Mouse (Mus musculus): ENCODE data around the gene Akr1b3. TPM values are rescaled to one million over a fixed set of nuclear protein-coding genes. Genes with fewer than 3 reads are reported as not detected.

Akr1b3 gene
- total and polyA plus RNA-seq, 2 experiments from 2014 or later: 88.6 to 98.3 TPM

GRCm38 (mm10) chr6:34309526-34309925 lies 7.8 kb downstream of the Akr1b3 start:
- Histone ChIP-seq H3K4me1 (ENCODE audit: insufficient read depth) (no peaks in the 10 kb centered on the region), H3K27ac (ENCODE audit: low read depth, low read length) (no peak overlapping the region), H3K9me3 (ENCODE audit: low read length) (no peaks in the 10 kb centered on the region), H3K27me3 (ENCODE audit: insufficient read depth, low read length) (no peaks in the 10 kb centered on the region), H3K4me2 (ENCODE audit: low read depth) (no peak overlapping the region), H3K4me3 (ENCODE audit: low read depth, low read length) (no peak overlapping the region), H3K9ac (no peak overlapping the region), H3K36me3 (ENCODE audit: insufficient read depth) (peaks cover 59% of the 10 kb centered on the region)
- DNase-seq (no peak), ATAC-seq (no peak)
- WGBS: 95% methylated on average over 6 of the region's 6 CpGs
- no peak for TF ChIP-seq CTCF (IDR thresholded peaks at IDR 0.05; ENCODE audit: low read depth)

- Histone ChIP-seq H3K4me1 (ENCODE audit: insufficient read depth) (no peaks in the 10 kb centered on the region), H3K27me3 (ENCODE audit: insufficient read depth, low read length) (no peaks in the 10 kb centered on the region), H3K4me2 (ENCODE audit: low read depth) (no peak overlapping the region), H3K9ac (no peak overlapping the region), H3K9me3 (ENCODE audit: low read length) (no peaks in the 10 kb centered on the region), H3K36me3 (ENCODE audit: insufficient read depth) (peaks cover 57% of the 10 kb centered on the region), H3K4me3 (ENCODE audit: low read depth, low read length) (no peak overlapping the region), H3K27ac (ENCODE audit: low read depth, low read length) (no peak overlapping the region)
- TF ChIP-seq CTCF (IDR thresholded peaks at IDR 0.05; ENCODE audit: low read depth): no peak
- no peak for ATAC-seq
- 91% methylated on average over 6 of the region's 6 CpGs for WGBS
- no peak for DNase-seq
These were observed 10.5 kb downstream of the Akr1b3 start for GRCm38 (mm10) chr6:34306797-34307196.

- Histone ChIP-seq H3K9me3 (ENCODE audit: low read length) (no peaks in the 10 kb centered on the region), H3K27me3 (ENCODE audit: insufficient read depth, low read length) (no peaks in the 10 kb centered on the region), H3K4me1 (ENCODE audit: insufficient read depth) (no peaks in the 10 kb centered on the region), H3K9ac (no peak overlapping the region), H3K27ac (ENCODE audit: low read depth, low read length) (no peak overlapping the region), H3K4me3 (ENCODE audit: low read depth, low read length) (no peak overlapping the region), H3K36me3 (ENCODE audit: insufficient read depth) (peaks cover 40% of the 10 kb centered on the region), H3K4me2 (ENCODE audit: low read depth) (no peak overlapping the region)
- 82% methylated on average over 10 of the region's 10 CpGs for WGBS
- no peak for DNase-seq
- TF ChIP-seq CTCF (IDR thresholded peaks at IDR 0.05; ENCODE audit: low read depth): no peak
- peak; percentile 16; the same call in 1 of the 2 replicates for ATAC-seq
These were observed 12.5 kb downstream of the Akr1b3 start for GRCm38 (mm10) chr6:34304675-34305241.

GRCm38 (mm10) chr6:34297055-34297454 lies 20.2 kb downstream of the Akr1b3 start:
- Histone ChIP-seq H3K27ac (ENCODE audit: low read depth, low read length) (no peak overlapping the region), H3K36me3 (ENCODE audit: insufficient read depth) (no peaks in the 10 kb centered on the region), H3K4me3 (ENCODE audit: low read depth, low read length) (no peak overlapping the region), H3K4me1 (ENCODE audit: insufficient read depth) (no peaks in the 10 kb centered on the region), H3K27me3 (ENCODE audit: insufficient read depth, low read length) (no peaks in the 10 kb centered on the region), H3K9ac (no peak overlapping the region), H3K9me3 (ENCODE audit: low read length) (no peaks in the 10 kb centered on the region), H3K4me2 (ENCODE audit: low read depth) (no peak overlapping the region)
- 96% methylated on average over 3 of the region's 3 CpGs for WGBS
- no peak for TF ChIP-seq CTCF (IDR thresholded peaks at IDR 0.05; ENCODE audit: low read depth)
- ATAC-seq: no peak
- no peak for DNase-seq

GRCm38 (mm10) chr6:34295437-34295836 lies 21.8 kb downstream of the Akr1b3 start:
- Histone ChIP-seq H3K36me3 (ENCODE audit: insufficient read depth) (no peaks in the 10 kb centered on the region), H3K4me3 (ENCODE audit: low read depth, low read length) (no peak overlapping the region), H3K9ac (no peak overlapping the region), H3K4me1 (ENCODE audit: insufficient read depth) (no peaks in the 10 kb centered on the region), H3K9me3 (ENCODE audit: low read length) (no peaks in the 10 kb centered on the region), H3K27ac (ENCODE audit: low read depth, low read length) (no peak overlapping the region), H3K4me2 (ENCODE audit: low read depth) (no peak overlapping the region), H3K27me3 (ENCODE audit: insufficient read depth, low read length) (no peaks in the 10 kb centered on the region)
- 92% methylated on average over 9 of the region's 9 CpGs for WGBS
- no peak for TF ChIP-seq CTCF (IDR thresholded peaks at IDR 0.05; ENCODE audit: low read depth)
- ATAC-seq (no peak), DNase-seq (no peak)

GRCm38 (mm10) chr6:34292882-34293487 lies 24.3 kb downstream of the Akr1b3 start:
- Histone ChIP-seq H3K27ac (ENCODE audit: low read depth, low read length) (no peak overlapping the region), H3K4me3 (ENCODE audit: low read depth, low read length) (no peak overlapping the region), H3K4me1 (ENCODE audit: insufficient read depth) (no peaks in the 10 kb centered on the region), H3K36me3 (ENCODE audit: insufficient read depth) (no peaks in the 10 kb centered on the region), H3K9ac (peak overlapping the region; percentile 10; the same call in 1 of the 2 replicates), H3K27me3 (ENCODE audit: insufficient read depth, low read length) (no peaks in the 10 kb centered on the region), H3K9me3 (ENCODE audit: low read length) (no peaks in the 10 kb centered on the region), H3K4me2 (ENCODE audit: low read depth) (no peak overlapping the region)
- TF ChIP-seq CTCF (IDR thresholded peaks at IDR 0.05; ENCODE audit: low read depth): peak; percentile 97
- 32% methylated on average over 9 of the region's 9 CpGs for WGBS
- DNase-seq: peak; percentile 91
- ATAC-seq: peak; percentile 97

- Histone ChIP-seq H3K9me3 (ENCODE audit: low read length) (no peaks in the 10 kb centered on the region), H3K9ac (no peak overlapping the region), H3K4me2 (ENCODE audit: low read depth) (no peak overlapping the region), H3K36me3 (ENCODE audit: insufficient read depth) (no peaks in the 10 kb centered on the region), H3K4me3 (ENCODE audit: low read depth, low read length) (no peak overlapping the region), H3K27me3 (ENCODE audit: insufficient read depth, low read length) (no peaks in the 10 kb centered on the region), H3K27ac (ENCODE audit: low read depth, low read length) (no peak overlapping the region), H3K4me1 (ENCODE audit: insufficient read depth) (no peaks in the 10 kb centered on the region)
- no peak for TF ChIP-seq CTCF (IDR thresholded peaks at IDR 0.05; ENCODE audit: low read depth)
- WGBS: 67% methylated on average over 11 of the region's 11 CpGs
- DNase-seq (no peak), ATAC-seq (peak; percentile 44)
These were observed 24.9 kb downstream of the Akr1b3 start for GRCm38 (mm10) chr6:34292196-34292881.
